Mouse (Mus musculus) left cerebral cortex, adult 18-20 months (tissue): ENCODE results near the gene Clrn3. TPM values are rescaled to one million over a fixed set of nuclear protein-coding genes. Genes with fewer than 3 reads are reported as not detected.

Experiments
- microRNA-seq, 2 experiments: library from miRNA; unstranded; fragments of <30 nt; microRNA quantifications; one replicate each; pipeline ENCODE4 v1.2.0; 2021
- total RNA-seq, 2 experiments: library from RNA; stranded (reverse); gene quantifications; 2 replicates each; pipeline ENCODE4 v1.2.3; 2021

The Clrn3 gene
- total RNA-seq, 2 experiments from 2014 or later = not detected

Small RNA genes lying within 50 kb of the gene (microRNA-seq; reads per million reads assigned to microRNA genes)
- 0 reads per million in 2 experiments for gene Mir1962

Other genes with a start within 250 kb of the Clrn3 start
- not detected for gene Foxi2, start 118.3 kb downstream of the Clrn3 start, total RNA-seq
- gene Ptpre, start 8.8 kb upstream of the Clrn3 start, total RNA-seq = 10 to 100 TPM; 23.7 to 25.4 TPM
- under 1 TPM; 0.12 to 0.30 TPM for gene Mki67, start 187.7 kb upstream of the Clrn3 start, total RNA-seq